Mouse (Mus musculus) heart, postnatal 0 days (tissue): ENCODE measurements at regions not wholly inside any gene's neighbourhood (a gene's known extent, or its start where the extent isn't known, plus 50 kb on each side); places are given as distances from the start of the nearest gene placed in this dataset.

Source experiments
- ATAC-seq: fragments of 200-750 bp; cut with Nextera tagmentation; 2 replicates; pipeline ENCODE4 v1.8.0; 2017; ENCODE audit warnings: low read depth, moderate number of reproducible peaks, moderate library complexity; ENCODE audit not compliant: insufficient read depth
- DNase-seq: peaks from one replicate; pipeline ENCODE4 v3.0.0-alpha.2; 2016; ENCODE audit warnings: low spot score
- H3K27ac ChIP-seq: fragments of 300-500 bp; sonication (generic); 2 replicates; pipeline ENCODE4 v1.5.1; 2014; ENCODE audit warnings: low read depth, mild to moderate bottlenecking
- H3K27me3 ChIP-seq: fragments of 300-500 bp; sonication (generic); 2 replicates; pipeline ENCODE4 v1.6.1; 2014; ENCODE audit warnings: low read length, mixed read lengths; ENCODE audit not compliant: control insufficient read depth, insufficient read depth
- H3K36me3 ChIP-seq: fragments of 300-500 bp; sonication (generic); replicated peaks from 2 replicates; pipeline ENCODE4 v1.6.1; 2014; ENCODE audit warnings: low read length, mixed read lengths; ENCODE audit not compliant: control insufficient read depth, insufficient read depth
- H3K4me1 ChIP-seq: fragments of 300-500 bp; sonication (generic); 2 replicates; pipeline ENCODE4 v1.6.1; 2014; ENCODE audit warnings: antibody characterized with exemption; ENCODE audit not compliant: control insufficient read depth, insufficient read depth
- H3K4me2 ChIP-seq: fragments of 300-500 bp; sonication (generic); 2 replicates; pipeline ENCODE4 v1.6.1; 2014; ENCODE audit warnings: low read depth, mild to moderate bottlenecking, low read length, moderate library complexity
- H3K4me3 ChIP-seq: fragments of 300-500 bp; sonication (generic); 2 replicates; pipeline ENCODE4 v1.5.1; 2014; ENCODE audit warnings: low read depth, low read length
- H3K9ac ChIP-seq: fragments of 300-500 bp; sonication (generic); replicated peaks from 2 replicates; pipeline ENCODE4 v1.6.1; 2014; ENCODE audit warnings: low read depth, low read length, mixed read lengths
- H3K9me3 ChIP-seq: fragments of 300-500 bp; sonication (generic); replicated peaks from 2 replicates; pipeline ENCODE4 v1.6.1; 2016; ENCODE audit warnings: low read length; ENCODE audit not compliant: control insufficient read depth
- CTCF ChIP-seq: IDR thresholded peaks from 2 replicates; pipeline ENCODE4 v1.5.1; 2016; ENCODE audit warnings: antibody characterized with exemption, control low read depth, low read depth
- EP300 ChIP-seq: IDR thresholded peaks from 2 replicates; pipeline ENCODE4 v1.6.1; 2016; ENCODE audit warnings: antibody characterized with exemption, low read depth
- WGBS: fragments of 180-500 bp; shearing (Covaris S2); extraction: QIAGEN DNeasy Blood & Tissue Kit; methylation state at CpG from one replicate; pipeline ENCODE4 v1.1.7; 2014; 5-methylcytosine and 5-hydroxymethylcytosine counted together

DNA sequence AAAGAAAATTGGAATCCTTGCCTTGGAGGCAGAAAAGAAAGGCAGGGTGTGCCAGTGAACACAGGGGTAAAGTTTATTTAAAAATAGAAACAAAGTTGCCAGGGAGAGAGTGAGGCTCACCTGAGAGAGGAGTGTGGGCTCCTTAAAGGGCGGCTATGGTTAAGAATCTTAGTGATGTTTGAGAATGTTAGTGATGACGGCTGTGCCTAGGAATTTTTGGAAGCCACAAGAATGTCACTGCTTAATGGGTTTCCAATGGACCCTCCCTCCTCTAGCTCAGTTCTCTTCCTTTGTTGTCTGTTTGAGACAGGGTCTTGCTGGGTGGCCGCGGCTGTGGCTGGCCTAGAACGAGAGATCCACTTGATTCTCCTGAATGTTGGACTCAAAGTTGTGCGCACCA, 106.3 kb upstream of the Hs6st1 start:
- no peaks in the 10 kb centered on the region for H3K4me1 ChIP-seq
- ATAC-seq: no peak

DNA sequence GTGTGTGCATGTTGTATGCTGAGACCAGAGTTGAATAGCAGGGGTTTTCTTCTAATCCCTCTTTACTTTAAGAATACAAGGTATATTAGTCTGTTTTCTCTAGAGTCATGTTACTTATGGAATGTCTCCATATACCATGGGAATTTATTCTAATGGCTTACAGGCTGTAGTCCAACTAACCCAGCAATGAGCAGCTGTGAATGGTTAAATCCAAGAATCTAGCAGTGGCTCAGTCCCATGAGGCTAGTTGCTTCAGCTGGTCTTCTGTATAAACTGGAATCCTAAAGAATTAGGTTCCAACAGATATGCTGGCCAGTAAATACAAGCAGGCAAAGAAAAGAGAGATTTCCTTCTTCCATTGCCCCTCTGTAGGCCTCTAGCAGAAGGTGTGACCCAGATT, 99.7 kb upstream of the Hs6st1 start:
- H3K4me3 ChIP-seq: no peak overlapping the region
- H3K27ac ChIP-seq: no peak overlapping the region
- H3K4me1 ChIP-seq: no peaks in the 10 kb centered on the region
- DNase-seq: no peak
- peaks cover 9% of the 10 kb centered on the region for H3K9me3 ChIP-seq
- TF ChIP-seq CTCF (no peak), EP300 (no peak)
- no peaks in the 10 kb centered on the region for H3K27me3 ChIP-seq
- no peak overlapping the region for H3K9ac ChIP-seq
- ATAC-seq: no peak
- H3K4me2 ChIP-seq: no peak overlapping the region
- H3K36me3 ChIP-seq: no peaks in the 10 kb centered on the region

More for the DNA sequence above, 106.3 kb upstream of the Hs6st1 start:
- no peak for DNase-seq
- WGBS: 78% methylated on average over 6 of the region's 6 CpGs
- Histone ChIP-seq H3K9me3 (peaks cover 9% of the 10 kb centered on the region), H3K9ac (no peak overlapping the region), H3K27ac (no peak overlapping the region), H3K27me3 (no peaks in the 10 kb centered on the region), H3K4me3 (no peak overlapping the region), H3K4me2 (no peak overlapping the region), H3K36me3 (no peaks in the 10 kb centered on the region)
- no peak for TF ChIP-seq CTCF
- TF ChIP-seq EP300: no peak

DNA sequence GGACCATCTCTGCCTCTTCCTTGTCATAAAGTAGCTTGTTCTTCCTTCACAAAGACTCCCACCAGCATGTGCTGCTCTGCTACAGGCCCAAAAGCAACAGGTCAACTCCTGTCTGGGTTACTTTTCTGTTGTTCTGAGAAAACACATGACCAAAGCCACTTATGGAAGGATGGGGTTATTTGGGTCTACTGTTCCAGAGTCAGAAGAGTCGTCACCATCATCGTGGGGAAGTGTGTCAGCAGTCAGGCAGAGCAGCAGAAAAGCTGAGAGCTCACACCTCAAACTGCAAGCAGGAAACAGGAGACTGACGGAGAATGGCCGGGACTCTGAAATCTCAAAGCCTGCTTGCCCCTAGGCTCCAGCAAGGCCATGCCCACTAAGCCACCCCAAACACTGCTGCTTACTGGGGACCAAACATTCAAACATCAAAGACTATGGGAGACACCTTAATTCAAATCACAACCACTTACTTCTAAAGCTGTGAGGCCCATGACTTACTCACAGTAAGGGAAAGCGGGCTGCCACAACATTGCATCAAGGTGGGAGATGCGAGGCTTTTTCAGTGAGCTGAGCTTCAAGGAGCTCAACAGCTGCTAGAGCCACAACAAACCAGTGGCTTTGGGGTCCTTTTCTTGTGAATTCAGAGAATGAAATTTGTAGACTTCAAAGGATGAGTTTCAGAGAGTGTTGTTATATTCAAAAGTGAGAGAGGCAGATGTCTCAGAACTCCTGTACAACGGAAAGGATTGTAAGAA, 96.6 kb upstream of the Hs6st1 start:
- no peak overlapping the region for H3K27ac ChIP-seq
- H3K9ac ChIP-seq: no peak overlapping the region
- H3K9me3 ChIP-seq: no peaks in the 10 kb centered on the region
- DNase-seq (no peak), ATAC-seq (no peak)
- no peak overlapping the region for H3K4me2 ChIP-seq
- peaks cover 12% of the 10 kb centered on the region for H3K4me1 ChIP-seq
- H3K36me3 ChIP-seq: no peaks in the 10 kb centered on the region
- WGBS: 70% methylated on average over 7 of the region's 7 CpGs
- no peak for TF ChIP-seq EP300
- no peak for TF ChIP-seq CTCF
- no peaks in the 10 kb centered on the region for H3K27me3 ChIP-seq
- no peak overlapping the region for H3K4me3 ChIP-seq

GRCm38 (mm10) chr1:35972190-35972584, 96.0 kb upstream of the Hs6st1 start:
- DNase-seq (no peak), ATAC-seq (no peak)
- no peaks in the 10 kb centered on the region for H3K27me3 ChIP-seq
- H3K9me3 ChIP-seq: no peaks in the 10 kb centered on the region
- H3K4me1 ChIP-seq: peaks cover 12% of the 10 kb centered on the region
- no peak overlapping the region for H3K4me3 ChIP-seq
- H3K27ac ChIP-seq: no peak overlapping the region
- H3K4me2 ChIP-seq: no peak overlapping the region
- TF ChIP-seq EP300 (no peak), CTCF (no peak)
- H3K36me3 ChIP-seq: no peaks in the 10 kb centered on the region
- no peak overlapping the region for H3K9ac ChIP-seq
- 62% methylated on average over 5 of the region's 5 CpGs for WGBS

GRCm38 (mm10) chr1:35973386-35973785, 94.8 kb upstream of the Hs6st1 start:
- ATAC-seq: 0 out of 2 replicates have a peak, but pooled peaks have one; percentile 24
- WGBS: 53% methylated on average over 9 of the region's 9 CpGs

GRCm38 (mm10) chr1:35975611-35976208, 92.5 kb upstream of the Hs6st1 start:
- TF ChIP-seq EP300 (no peak), CTCF (no peak)
- Histone ChIP-seq H3K4me1 (peaks cover 21% of the 10 kb centered on the region), H3K4me3 (no peak overlapping the region), H3K27me3 (no peaks in the 10 kb centered on the region), H3K36me3 (no peaks in the 10 kb centered on the region), H3K27ac (no peak overlapping the region), H3K4me2 (no peak overlapping the region), H3K9ac (no peak overlapping the region), H3K9me3 (no peaks in the 10 kb centered on the region)
- ATAC-seq (peak; percentile 70), DNase-seq (peak; percentile 24)
- 41% methylated on average over 3 of the region's 3 CpGs for WGBS

More at GRCm38 (mm10) chr1:35973386-35973785, 94.8 kb upstream of the Hs6st1 start:
- Histone ChIP-seq H3K9me3 (no peaks in the 10 kb centered on the region), H3K4me2 (no peak overlapping the region), H3K36me3 (no peaks in the 10 kb centered on the region), H3K4me1 (peaks cover 13% of the 10 kb centered on the region), H3K4me3 (no peak overlapping the region), H3K27ac (no peak overlapping the region), H3K27me3 (no peaks in the 10 kb centered on the region), H3K9ac (no peak overlapping the region)
- no peak for TF ChIP-seq CTCF
- TF ChIP-seq EP300: no peak
- DNase-seq: no peak
